Mouse (Mus musculus) small intestine, adult 2 months (tissue): ENCODE data around the gene Slc17a8. TPM values are rescaled to one million over a fixed set of nuclear protein-coding genes. Genes with fewer than 3 reads are reported as not detected.

Experiments
- H3K27ac ChIP-seq: fragments of 200-500 bp; 2 replicates; pipeline ENCODE4 v1.5.1; 2012; ENCODE audit warnings: low read depth, low read length, control low read depth, inconsistent platforms; ENCODE audit not compliant: insufficient read depth
- H3K27me3 ChIP-seq: fragments of 200-500 bp; 2 replicates; pipeline ENCODE4 v1.6.1; 2012; ENCODE audit warnings: mild to moderate bottlenecking, moderate library complexity, low read length, inconsistent platforms; ENCODE audit not compliant: control insufficient read depth, insufficient read depth
- H3K36me3 ChIP-seq: fragments of 200-500 bp; 2 replicates; pipeline ENCODE4 v1.6.1; 2012; ENCODE audit warnings: mild to moderate bottlenecking, low read length, control low read depth, inconsistent platforms; ENCODE audit not compliant: control insufficient read depth, insufficient read depth
- H3K4me1 ChIP-seq: fragments of 200-500 bp; 2 replicates; pipeline ENCODE4 v1.6.1; 2012; ENCODE audit warnings: low read length, inconsistent platforms, mixed read lengths; ENCODE audit not compliant: control insufficient read depth, insufficient read depth, insufficient read length
- H3K4me3 ChIP-seq: fragments of 200-500 bp; 2 replicates; pipeline ENCODE4 v1.5.1; 2012; ENCODE audit warnings: low read depth, mild to moderate bottlenecking, control low read depth, inconsistent platforms, low read length, moderate library complexity
- CTCF ChIP-seq: fragments of 200-500 bp; IDR thresholded peaks from 2 replicates; pipeline ENCODE4 v1.5.1; 2012; ENCODE audit warnings: low read depth, mild to moderate bottlenecking, control low read depth, inconsistent platforms, low read length, moderate library complexity, mixed read lengths; ENCODE audit not compliant: insufficient replicate concordance, insufficient read length; ENCODE audit errors: extremely low read depth
- POLR2A ChIP-seq: fragments of 200-500 bp; IDR thresholded peaks from 2 replicates; pipeline ENCODE4 v1.6.1; 2012; ENCODE audit warnings: low read depth, mild to moderate bottlenecking, control low read depth, inconsistent platforms, low read length, moderate library complexity
- WGBS: fragments of 180-500 bp; shearing (Covaris S2); methylation state at CpG from one replicate; pipeline ENCODE4 v1.1.7; 2018; 5-methylcytosine and 5-hydroxymethylcytosine counted together
- polyA plus RNA-seq: library from polyadenylated mRNA; depleted of rRNA; stranded (reverse); fragments of >200 nt; gene quantifications from 2 replicates; pipeline ENCODE4 v1.2.3, GENCODE M21; 2012

Gene Slc17a8
- polyA plus RNA-seq, 1 experiment: not detected

DNA sequence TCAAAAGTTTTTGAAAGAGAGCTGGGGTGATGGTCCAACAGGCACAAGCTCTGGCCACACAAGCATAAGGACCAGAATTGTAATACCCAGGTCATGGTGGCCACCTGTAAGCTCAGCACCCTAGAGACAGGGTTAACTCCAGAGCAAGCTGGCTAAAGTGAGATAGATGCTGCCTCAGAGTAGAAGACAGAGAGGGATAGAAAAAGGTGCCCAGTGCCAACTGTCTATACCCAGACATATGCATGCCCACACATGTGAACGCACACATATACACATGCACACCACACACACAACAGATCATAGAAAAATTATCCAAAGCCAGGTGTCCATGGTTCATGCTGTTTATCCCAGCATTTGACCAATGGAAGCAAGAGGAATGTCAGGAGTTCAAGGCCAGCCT lies 9.5 kb upstream of the Slc17a8 start:
- 100% methylated on average over 1 of the region's 1 CpGs for WGBS
- H3K4me1 ChIP-seq: no peaks in the 10 kb centered on the region
- H3K27ac ChIP-seq: no peak overlapping the region
- H3K36me3 ChIP-seq: no peaks in the 10 kb centered on the region
- no peaks in the 10 kb centered on the region for H3K27me3 ChIP-seq
- no peak for TF ChIP-seq POLR2A
- TF ChIP-seq CTCF: no peak
- H3K4me3 ChIP-seq: no peak overlapping the region

DNA sequence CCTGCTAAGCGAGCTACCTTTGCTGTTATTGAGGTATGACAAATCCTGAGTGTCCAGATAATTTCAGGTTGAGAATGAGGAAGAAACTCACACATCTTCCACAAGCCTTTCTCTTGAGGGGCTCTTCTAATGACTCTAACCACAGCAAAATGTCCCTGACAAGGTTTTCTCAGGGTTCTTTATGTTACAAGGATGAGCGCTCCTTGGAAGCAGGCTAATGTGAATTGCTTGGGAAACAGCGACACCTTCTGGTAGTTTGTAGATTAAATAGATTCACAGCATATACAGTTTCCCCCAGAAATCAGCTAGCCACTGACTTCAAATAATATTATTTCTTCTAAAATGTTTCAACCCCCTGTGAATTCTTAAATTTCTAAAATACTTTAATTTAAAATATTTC lies 9.0 kb upstream of the Slc17a8 start:
- Histone ChIP-seq H3K27ac (no peak overlapping the region), H3K36me3 (no peaks in the 10 kb centered on the region), H3K4me1 (no peaks in the 10 kb centered on the region), H3K27me3 (no peaks in the 10 kb centered on the region), H3K4me3 (no peak overlapping the region)
- WGBS: 27% methylated on average over 3 of the region's 3 CpGs
- TF ChIP-seq POLR2A: no peak
- TF ChIP-seq CTCF: no peak

DNA sequence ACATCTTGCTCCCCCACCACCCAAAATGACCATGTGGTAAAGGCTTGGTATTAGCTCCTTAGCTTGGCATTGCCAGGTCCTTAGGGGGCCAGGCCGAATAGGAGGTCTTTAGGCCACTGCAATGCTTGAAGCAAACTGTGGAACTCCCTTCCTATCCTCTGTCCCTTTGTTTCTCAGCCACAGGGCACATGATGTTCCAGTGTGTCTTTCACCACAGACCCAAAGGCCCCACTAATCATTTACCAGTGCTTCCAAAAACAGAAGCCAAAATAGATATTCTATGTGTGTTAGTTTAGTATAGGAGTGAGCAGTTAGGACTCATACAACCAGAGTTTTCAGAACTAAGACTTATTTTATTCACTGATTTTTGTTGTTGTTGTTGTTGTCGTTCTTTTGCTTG lies 5.7 kb upstream of the Slc17a8 start:
- H3K36me3 ChIP-seq: no peaks in the 10 kb centered on the region
- H3K27ac ChIP-seq: no peak overlapping the region

DNA sequence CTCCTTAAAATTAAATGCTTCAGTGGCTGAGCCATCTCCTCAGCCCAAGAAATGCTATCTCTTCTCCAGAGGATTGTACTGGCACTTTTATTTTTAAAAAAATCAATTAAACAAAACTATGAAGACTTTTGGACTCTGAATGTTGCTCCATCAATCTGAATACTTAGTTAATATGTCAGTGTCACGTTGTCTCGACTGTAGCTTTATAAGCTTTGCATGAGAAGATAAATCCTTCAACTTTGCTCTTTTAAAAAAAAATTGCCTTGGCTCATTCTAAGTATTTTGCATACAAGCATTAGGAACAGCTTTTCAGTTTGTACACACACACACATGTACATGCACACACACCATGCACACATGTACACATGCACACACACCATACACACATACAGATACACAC lies 3.1 kb upstream of the Slc17a8 start:
- WGBS: 50% methylated on average over 2 of the region's 2 CpGs

More for the DNA sequence above, 5.7 kb upstream of the Slc17a8 start:
- no peak for TF ChIP-seq POLR2A
- Histone ChIP-seq H3K4me1 (no peaks in the 10 kb centered on the region), H3K4me3 (no peak overlapping the region), H3K27me3 (no peaks in the 10 kb centered on the region)
- 89% methylated on average over 2 of the region's 2 CpGs for WGBS

DNA sequence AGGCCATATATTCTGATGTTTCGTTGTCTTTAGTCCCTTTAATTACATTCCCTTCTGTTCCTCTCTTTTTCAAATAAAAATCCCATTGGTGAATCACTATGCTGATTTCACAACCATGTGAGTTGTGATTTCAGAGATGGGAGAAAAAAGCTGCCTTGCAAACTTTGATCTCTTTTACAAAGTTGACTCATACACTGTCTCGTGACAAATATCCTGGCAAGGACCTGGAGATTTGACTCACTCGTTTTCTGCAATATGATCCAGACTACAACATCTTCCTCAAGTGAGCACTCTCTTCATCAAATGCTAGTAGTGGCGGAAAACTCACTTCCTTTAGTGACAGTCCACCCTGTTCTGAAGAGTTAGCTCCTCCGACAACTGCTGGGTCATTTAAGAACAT lies 21.7 kb downstream of the Slc17a8 start:
- no peak for TF ChIP-seq CTCF
- TF ChIP-seq POLR2A: no peak
- WGBS: 67% methylated on average over 5 of the region's 5 CpGs
- Histone ChIP-seq H3K36me3 (no peaks in the 10 kb centered on the region), H3K27ac (no peak overlapping the region), H3K4me3 (no peak overlapping the region), H3K27me3 (no peaks in the 10 kb centered on the region), H3K4me1 (peaks cover 15% of the 10 kb centered on the region; the same call in 1 of the 2 replicates)

More for the DNA sequence above, 3.1 kb upstream of the Slc17a8 start:
- Histone ChIP-seq H3K36me3 (no peaks in the 10 kb centered on the region), H3K4me1 (no peaks in the 10 kb centered on the region), H3K27ac (no peak overlapping the region), H3K27me3 (no peaks in the 10 kb centered on the region; the same call in 1 of the 2 replicates), H3K4me3 (no peak overlapping the region)
- TF ChIP-seq POLR2A: no peak
- TF ChIP-seq CTCF: no peak

DNA sequence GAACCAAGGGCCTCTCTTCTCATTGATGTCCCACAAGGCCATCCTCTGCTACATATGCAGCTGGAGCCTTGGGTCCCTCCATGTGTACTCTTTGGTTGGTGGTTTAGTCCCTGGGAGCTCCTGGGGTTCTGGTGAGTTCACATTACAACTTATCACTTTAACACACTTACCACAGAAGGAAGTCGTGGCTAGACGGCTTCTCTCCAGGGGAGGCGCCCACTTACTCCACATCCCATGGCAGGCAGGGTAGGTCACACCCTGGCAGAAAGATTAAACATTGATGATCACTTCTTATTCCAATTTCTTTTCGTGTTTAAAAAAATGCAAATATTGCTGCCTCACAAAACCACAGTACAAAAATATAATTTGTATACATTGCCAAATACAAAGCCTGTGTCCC lies 23.8 kb downstream of the Slc17a8 start:
- whole genome bisulfite sequencing: 48% methylated on average over 4 of the region's 4 CpGs
- peaks cover 24% of the 10 kb centered on the region; the same call in 1 of the 2 replicates for H3K4me1 ChIP-seq
- H3K27ac ChIP-seq: no peak overlapping the region
- no peak overlapping the region for H3K4me3 ChIP-seq
- H3K36me3 ChIP-seq: no peaks in the 10 kb centered on the region
- no peaks in the 10 kb centered on the region for H3K27me3 ChIP-seq
- no peak for TF ChIP-seq CTCF
- TF ChIP-seq POLR2A: no peak

DNA sequence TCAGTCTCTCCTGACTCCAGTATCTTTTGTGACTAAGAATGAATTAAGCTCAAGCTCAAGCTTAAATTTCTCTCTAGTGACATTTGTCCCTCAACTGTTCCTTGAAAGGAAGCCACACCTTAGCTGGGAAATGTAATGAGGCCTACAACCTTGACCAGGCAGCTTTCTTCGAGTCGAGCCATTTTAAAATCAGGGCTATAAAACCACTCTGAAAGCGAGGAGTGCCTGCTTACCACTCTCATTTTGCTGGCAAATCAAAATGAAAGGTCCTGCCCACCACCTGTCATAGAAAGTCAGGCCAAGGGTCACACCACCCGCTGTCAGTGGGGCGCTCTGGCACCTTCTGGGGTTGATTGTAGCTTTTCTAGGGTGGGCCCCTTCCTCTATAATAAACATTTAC lies 25.1 kb downstream of the Slc17a8 start:
- H3K36me3 ChIP-seq: no peaks in the 10 kb centered on the region
- WGBS: 29% methylated on average over 5 of the region's 5 CpGs
- TF ChIP-seq CTCF: no peak
- no peak for TF ChIP-seq POLR2A
- peak overlapping the region; percentile 82 for H3K27ac ChIP-seq
- no peaks in the 10 kb centered on the region for H3K27me3 ChIP-seq
- H3K4me3 ChIP-seq: no peak overlapping the region
- peaks cover 24% of the 10 kb centered on the region; the same call in 1 of the 2 replicates for H3K4me1 ChIP-seq

DNA sequence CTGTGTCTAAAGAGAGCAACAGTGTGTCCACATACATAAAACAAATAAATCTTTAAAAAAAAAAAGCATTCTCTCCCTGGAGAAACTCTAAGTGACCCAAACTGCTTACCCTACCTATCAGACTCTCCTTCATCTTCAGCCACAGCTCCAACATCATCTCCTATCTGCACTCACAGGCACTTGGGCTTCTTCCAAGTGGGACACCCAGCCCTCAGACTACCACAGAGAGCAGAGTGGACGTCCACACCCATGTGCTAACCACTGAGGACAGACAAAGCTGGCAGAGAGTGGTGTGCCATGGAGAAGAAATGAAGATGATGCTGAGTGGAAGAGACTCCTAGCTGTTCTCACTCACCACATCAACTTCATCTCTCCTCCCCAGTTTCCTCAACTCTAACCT lies 25.5 kb downstream of the Slc17a8 start:
- no peaks in the 10 kb centered on the region for H3K27me3 ChIP-seq
- peak overlapping the region; percentile 82 for H3K27ac ChIP-seq
- no peak overlapping the region for H3K4me3 ChIP-seq
- WGBS: 36% methylated on average over 1 of the region's 1 CpGs
- H3K4me1 ChIP-seq: peaks cover 24% of the 10 kb centered on the region; the same call in 1 of the 2 replicates
- no peak for TF ChIP-seq POLR2A
- TF ChIP-seq CTCF: no peak
- H3K36me3 ChIP-seq: no peaks in the 10 kb centered on the region
